Mouse (Mus musculus) heart, adult 18-20 months (tissue): ENCODE measurements at regions not wholly inside any gene's neighbourhood (a gene's known extent, or its start where the extent isn't known, plus 50 kb on each side); places are given as distances from the start of the nearest gene placed in this dataset.

Experiments used
- DNase-seq, 2 experiments: peaks; one replicate each; pipeline ENCODE4 v3.0.0; 2021 to 2022; ENCODE audit warnings: mixed read lengths in 1 of 2

GRCm38 (mm10) chr1:151263372-151263771 is 53.4 kb downstream of the Gm47996 start:
- no peak for DNase-seq

- DNase-seq = no peak
Measured at GRCm38 (mm10) chr1:151263830-151264229, 53.9 kb downstream of the Gm47996 start.

GRCm38 (mm10) chr1:151264789-151265188 is 54.9 kb downstream of the Gm47996 start:
- no peak for DNase-seq

GRCm38 (mm10) chr1:151265590-151265989 is 55.7 kb downstream of the Gm47996 start:
- no peak for DNase-seq

GRCm38 (mm10) chr1:151266703-151267102 is 56.8 kb downstream of the Gm47996 start:
- no peak for DNase-seq

GRCm38 (mm10) chr1:151270691-151271090 is 60.8 kb downstream of the Gm47996 start:
- DNase-seq = peak; percentile 31 to 36

GRCm38 (mm10) chr1:151274306-151274705 is 64.4 kb downstream of the Gm47996 start:
- DNase-seq = no peak

- DNase-seq = no peak
Measured at GRCm38 (mm10) chr1:151275581-151275980, 65.7 kb downstream of the Gm47996 start.

GRCm38 (mm10) chr1:151279955-151280354 is 64.3 kb upstream of the Ivns1abp start:
- DNase-seq = no peak

- DNase-seq = no peak
Measured at GRCm38 (mm10) chr1:151285045-151285444, 59.2 kb upstream of the Ivns1abp start.

GRCm38 (mm10) chr1:151287451-151287850 is 56.8 kb upstream of the Ivns1abp start:
- DNase-seq = peak; percentile 54 to 81

GRCm38 (mm10) chr1:151289061-151289460 is 55.2 kb upstream of the Ivns1abp start:
- no peak for DNase-seq

- DNase-seq = peak; percentile 20 to 22
Measured at GRCm38 (mm10) chr1:151289493-151290258, 54.6 kb upstream of the Ivns1abp start.

GRCm38 (mm10) chr1:151293311-151294050 is 50.8 kb upstream of the Ivns1abp start:
- no peak for DNase-seq
